Mouse (Mus musculus) small intestine, adult 2 months (tissue): ENCODE data around the gene Zfp683. TPM values are rescaled to one million over a fixed set of nuclear protein-coding genes. Genes with fewer than 3 reads are reported as not detected.

Source experiments
- H3K27ac ChIP-seq: fragments of 200-500 bp; 2 replicates; pipeline ENCODE4 v1.5.1; 2012; ENCODE audit warnings: low read depth, low read length, control low read depth, inconsistent platforms; ENCODE audit not compliant: insufficient read depth
- H3K27me3 ChIP-seq: fragments of 200-500 bp; 2 replicates; pipeline ENCODE4 v1.6.1; 2012; ENCODE audit warnings: mild to moderate bottlenecking, moderate library complexity, low read length, inconsistent platforms; ENCODE audit not compliant: control insufficient read depth, insufficient read depth
- H3K36me3 ChIP-seq: fragments of 200-500 bp; 2 replicates; pipeline ENCODE4 v1.6.1; 2012; ENCODE audit warnings: mild to moderate bottlenecking, low read length, control low read depth, inconsistent platforms; ENCODE audit not compliant: control insufficient read depth, insufficient read depth
- H3K4me1 ChIP-seq: fragments of 200-500 bp; 2 replicates; pipeline ENCODE4 v1.6.1; 2012; ENCODE audit warnings: low read length, inconsistent platforms, mixed read lengths; ENCODE audit not compliant: control insufficient read depth, insufficient read depth, insufficient read length
- H3K4me3 ChIP-seq: fragments of 200-500 bp; 2 replicates; pipeline ENCODE4 v1.5.1; 2012; ENCODE audit warnings: low read depth, mild to moderate bottlenecking, control low read depth, inconsistent platforms, low read length, moderate library complexity
- CTCF ChIP-seq: fragments of 200-500 bp; IDR thresholded peaks from 2 replicates; pipeline ENCODE4 v1.5.1; 2012; ENCODE audit warnings: low read depth, mild to moderate bottlenecking, control low read depth, inconsistent platforms, low read length, moderate library complexity, mixed read lengths; ENCODE audit not compliant: insufficient replicate concordance, insufficient read length; ENCODE audit errors: extremely low read depth
- POLR2A ChIP-seq: fragments of 200-500 bp; IDR thresholded peaks from 2 replicates; pipeline ENCODE4 v1.6.1; 2012; ENCODE audit warnings: low read depth, mild to moderate bottlenecking, control low read depth, inconsistent platforms, low read length, moderate library complexity
- WGBS: fragments of 180-500 bp; shearing (Covaris S2); methylation state at CpG from one replicate; pipeline ENCODE4 v1.1.7; 2018; 5-methylcytosine and 5-hydroxymethylcytosine counted together
- polyA plus RNA-seq: library from polyadenylated mRNA; depleted of rRNA; stranded (reverse); fragments of >200 nt; gene quantifications from 2 replicates; pipeline ENCODE4 v1.2.3, GENCODE M21; 2012; rRNA removed

Gene Zfp683
- 0.24 and 1.3 TPM in 2 replicates for polyA plus RNA-seq

GRCm38 (mm10) chr4:134053538-134053937, at the start of gene Zfp683:
TSS of gene Zfp683 (plus strand) at chr4:134053838.
- no peak for TF ChIP-seq POLR2A
- TF ChIP-seq CTCF: no peak
- no peak within 1 kb of the TSS for H3K27ac ChIP-seq
- no peaks in the 10 kb centered on the region for H3K36me3 ChIP-seq
- no peaks in the 10 kb centered on the region for H3K27me3 ChIP-seq
- no peak within 1 kb of the TSS for H3K4me3 ChIP-seq
- WGBS: 67% methylated on average over 3 of the region's 3 CpGs
- H3K4me1 ChIP-seq: peaks cover 7% of the 10 kb centered on the region; the same call in 1 of the 2 replicates

- WGBS: 78% methylated on average over 12 of the region's 12 CpGs
- no peaks in the 10 kb centered on the region for H3K27me3 ChIP-seq
- TF ChIP-seq CTCF (no peak), POLR2A (no peak)
- H3K4me3 ChIP-seq: no peak overlapping the region
- H3K4me1 ChIP-seq: no peaks in the 10 kb centered on the region; the same call in 1 of the 2 replicates
- no peaks in the 10 kb centered on the region for H3K36me3 ChIP-seq
- no peak overlapping the region for H3K27ac ChIP-seq
Measured at GRCm38 (mm10) chr4:134005581-134006358, 47.9 kb upstream of the Zfp683 start.

GRCm38 (mm10) chr4:134006845-134007244, 46.8 kb upstream of the Zfp683 start:
- peaks cover 4% of the 10 kb centered on the region; the same call in 1 of the 2 replicates for H3K27me3 ChIP-seq
- H3K4me1 ChIP-seq: no peaks in the 10 kb centered on the region
- TF ChIP-seq POLR2A: no peak
- no peak for TF ChIP-seq CTCF
- H3K27ac ChIP-seq: no peak overlapping the region
- no peak overlapping the region for H3K4me3 ChIP-seq
- 59% methylated on average over 3 of the region's 3 CpGs for WGBS
- no peaks in the 10 kb centered on the region for H3K36me3 ChIP-seq

GRCm38 (mm10) chr4:134009709-134010108, 43.9 kb upstream of the Zfp683 start:
- H3K27ac ChIP-seq: no peak overlapping the region
- peaks cover 9% of the 10 kb centered on the region; the same call in 1 of the 2 replicates for H3K27me3 ChIP-seq
- H3K36me3 ChIP-seq: no peaks in the 10 kb centered on the region
- no peak for TF ChIP-seq CTCF
- TF ChIP-seq POLR2A: no peak
- no peak overlapping the region for H3K4me3 ChIP-seq
- H3K4me1 ChIP-seq: no peaks in the 10 kb centered on the region
- 25% methylated on average over 6 of the region's 6 CpGs for WGBS

- Histone ChIP-seq H3K27ac (no peak overlapping the region), H3K4me1 (no peaks in the 10 kb centered on the region), H3K36me3 (no peaks in the 10 kb centered on the region), H3K4me3 (no peak overlapping the region), H3K27me3 (peaks cover 14% of the 10 kb centered on the region)
- TF ChIP-seq POLR2A: no peak
- no peak for TF ChIP-seq CTCF
- 27% methylated on average over 16 of the region's 16 CpGs for WGBS
Measured at GRCm38 (mm10) chr4:134011450-134012414, 41.9 kb upstream of the Zfp683 start.

- TF ChIP-seq CTCF (no peak), POLR2A (no peak)
- WGBS: 50% methylated on average over 12 of the region's 12 CpGs
- Histone ChIP-seq H3K36me3 (no peaks in the 10 kb centered on the region), H3K4me3 (no peak overlapping the region), H3K4me1 (peaks cover 1% of the 10 kb centered on the region; the same call in 1 of the 2 replicates), H3K27ac (no peak overlapping the region), H3K27me3 (peaks cover 27% of the 10 kb centered on the region)
Measured at GRCm38 (mm10) chr4:134012858-134013528, 40.6 kb upstream of the Zfp683 start.
